Mouse (Mus musculus) T-helper 2 cell (primary cell): ENCODE results near the gene Syce2.
"Not testable (repeated sequence)": the region's sequence is repeated elsewhere in the genome, so short reads cannot be mapped to it uniquely, and the experiment has no call there.

Experiments
- in situ Hi-C: fragments of 300-600 bp; cut with MboI, MseI; formaldehyde crosslinking; loops from one replicate; pipeline ENCODE4 v1.15.1; 2025; ENCODE audit warnings: high pct_unique_total_duplicates

The Syce2 gene

DNA sequence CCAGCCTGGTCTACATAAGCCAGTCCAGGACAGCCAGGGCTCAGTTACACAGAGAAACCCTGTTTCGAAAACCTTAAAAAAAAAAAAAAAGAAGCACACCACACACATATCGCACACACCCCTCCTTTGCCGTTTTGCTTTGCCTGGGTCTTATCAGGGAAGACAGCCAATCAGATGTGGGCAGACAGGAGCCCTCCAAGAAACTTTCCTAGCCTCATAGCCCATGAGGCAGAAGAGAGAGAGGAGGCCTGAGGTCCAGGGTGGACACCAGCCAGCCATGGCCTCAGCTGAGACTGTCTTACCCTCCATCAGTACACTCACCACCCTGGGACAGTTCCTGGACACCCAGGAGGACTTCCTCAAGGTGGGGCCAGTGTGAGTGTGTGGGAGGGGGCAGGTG lies 29.8 kb downstream of the Syce2 start, which contains the start of gene Klf1:
Gene Klf1, plus strand, starts transcription at position 177 of the 400 bp plus-strand sequence.
- in situ Hi-C loops = no loop called here

DNA sequence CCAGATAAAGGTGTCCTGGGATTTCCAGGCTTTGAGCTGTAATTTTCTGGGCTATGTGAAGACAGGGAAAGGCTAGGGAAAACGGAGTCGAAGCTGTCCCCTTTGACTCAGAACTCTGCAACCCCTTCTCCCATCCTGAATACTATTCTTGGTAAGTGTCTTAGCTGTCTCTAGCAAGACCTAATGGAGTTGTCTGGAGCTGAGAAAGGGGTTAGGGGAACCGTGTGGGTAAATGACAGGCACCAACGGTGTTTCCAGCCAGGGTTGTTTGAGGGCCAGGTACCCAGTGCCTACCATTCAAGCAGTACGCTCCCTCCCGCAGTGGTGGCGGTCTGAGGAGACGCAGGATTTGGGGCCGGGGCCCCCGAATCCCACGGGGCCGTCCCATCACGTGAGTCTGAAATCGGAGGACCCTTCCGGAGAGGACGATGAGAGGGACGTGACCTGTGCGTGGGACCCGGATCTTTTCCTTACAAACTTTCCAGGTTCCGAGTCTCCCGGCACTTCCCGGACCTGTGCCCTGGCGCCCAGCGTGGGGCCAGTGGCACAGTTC lies 30.5 kb downstream of the Syce2 start:
- in situ Hi-C loops = no loop called here

GRCm38 (mm10) chr8:84902920-84903661 lies 31.2 kb downstream of the Syce2 start:
- in situ Hi-C loops = no loop called here

DNA sequence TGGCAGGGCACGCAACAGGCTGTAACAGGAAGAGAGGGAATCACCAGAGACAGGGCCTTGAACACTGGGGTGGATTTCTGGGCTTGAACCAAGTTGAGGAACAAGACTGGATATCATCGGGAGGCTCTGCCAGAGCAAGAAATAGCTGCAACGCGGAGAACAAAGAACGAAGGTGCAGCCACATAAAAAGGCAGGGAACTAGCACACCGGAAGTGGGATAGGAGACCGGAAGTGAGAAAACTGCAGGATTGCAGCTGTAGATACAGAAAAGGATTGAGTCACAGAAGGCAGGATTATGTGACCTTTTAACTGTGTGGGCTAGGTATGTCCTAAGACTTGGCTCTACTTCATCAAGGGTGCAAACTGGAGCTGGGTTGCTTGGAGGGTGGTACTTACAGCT lies 32.4 kb downstream of the Syce2 start:
- in situ Hi-C loops = no loop called here

DNA sequence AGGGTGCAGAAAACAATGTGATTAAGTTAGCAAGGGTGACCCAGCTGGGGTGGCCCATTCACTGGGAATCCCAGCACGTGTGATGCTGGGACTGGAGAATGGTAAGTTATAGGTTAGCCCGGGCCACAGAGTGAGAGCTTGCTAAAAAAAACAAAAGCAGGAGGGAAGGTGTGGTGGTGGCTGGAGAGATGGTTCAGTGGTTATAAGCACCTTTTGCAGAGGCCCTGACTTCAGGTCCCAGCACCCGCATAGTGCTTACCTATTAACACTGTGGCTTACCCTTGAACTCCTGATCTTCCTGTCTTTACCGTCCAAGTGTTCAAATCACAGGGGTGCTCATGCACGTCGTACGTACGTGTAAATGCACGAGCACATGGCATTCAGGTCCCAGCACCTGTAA lies 35.1 kb downstream of the Syce2 start:
- in situ Hi-C loops = no loop called here

GRCm38 (mm10) chr8:84907493-84907892 lies 35.6 kb downstream of the Syce2 start:
- in situ Hi-C loops = no loop called here

GRCm38 (mm10) chr8:84907979-84908378 lies 36.1 kb downstream of the Syce2 start:
- in situ Hi-C loops = not testable (repeated sequence)

GRCm38 (mm10) chr8:84908421-84909161 lies 36.7 kb downstream of the Syce2 start, which contains the start of gene Dnase2a:
Gene Dnase2a (plus strand): TSS chr8:84908560.
- in situ Hi-C loops = no loop called here

GRCm38 (mm10) chr8:84909162-84909767 lies 37.4 kb downstream of the Syce2 start:
- in situ Hi-C loops = no loop called here

DNA sequence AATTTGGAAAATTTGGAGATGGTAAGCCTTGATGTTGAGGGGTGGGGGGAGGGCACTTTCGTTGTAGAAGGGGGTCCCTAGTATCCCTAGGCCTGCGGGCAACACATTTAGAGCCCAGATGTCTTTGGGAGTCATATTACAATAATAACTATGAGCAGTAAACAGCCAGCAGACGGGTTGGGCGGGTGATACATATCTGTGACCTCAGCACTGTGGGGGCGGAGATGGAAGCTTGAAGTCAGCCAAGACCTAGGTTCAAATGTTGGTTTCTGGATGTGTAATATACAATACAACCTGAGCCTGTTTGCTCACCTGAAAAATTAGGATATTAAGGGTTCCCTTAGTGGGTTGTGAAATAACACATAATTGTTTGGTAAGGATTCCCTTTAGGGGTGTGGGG lies 38.0 kb downstream of the Syce2 start:
- in situ Hi-C loops = no loop called here

- in situ Hi-C loops = no loop called here
These were observed 38.6 kb downstream of the Syce2 start for GRCm38 (mm10) chr8:84910551-84910950.

DNA sequence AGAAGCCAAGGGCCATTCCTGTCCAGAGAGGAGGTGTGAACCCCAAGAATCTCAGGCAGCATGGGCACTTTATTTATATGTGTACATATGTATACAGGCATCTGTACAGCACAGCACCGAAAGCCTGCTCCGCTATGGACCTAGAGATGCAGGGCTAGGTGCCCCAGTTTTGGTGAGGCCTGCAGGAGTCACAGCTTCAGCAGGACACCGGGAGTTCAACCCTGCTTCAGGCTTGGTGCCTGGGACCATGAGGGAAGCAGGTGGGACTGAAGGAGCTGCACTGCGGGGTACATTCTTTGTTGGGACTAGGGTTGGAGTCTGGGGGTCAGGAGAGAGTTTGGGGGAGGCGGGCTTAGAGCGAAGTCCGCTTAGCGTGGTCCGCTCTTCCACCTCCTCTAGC lies 39.9 kb downstream of the Syce2 start:
- in situ Hi-C loops = no loop called here

DNA sequence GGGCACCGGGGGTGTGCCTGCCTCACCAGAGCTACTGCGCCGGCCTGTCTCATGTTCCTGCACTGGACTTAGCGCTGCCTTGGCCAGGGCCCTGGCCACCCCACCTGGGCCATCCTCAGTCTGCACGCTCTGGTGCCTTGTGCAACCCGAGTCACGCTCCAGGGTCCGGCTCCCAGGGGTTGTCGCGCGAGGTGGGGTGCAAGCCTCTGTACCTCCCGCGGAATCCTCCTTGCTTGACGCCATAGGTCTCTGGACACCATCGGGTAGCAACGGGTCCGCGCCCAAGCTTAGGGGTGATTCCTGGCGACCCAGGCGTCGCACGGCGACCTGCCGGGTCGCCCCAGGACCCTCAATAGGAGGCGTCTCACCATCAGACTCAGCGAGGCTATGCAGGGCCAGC lies 40.5 kb downstream of the Syce2 start:
- in situ Hi-C loops = no loop called here

- in situ Hi-C loops = no loop called here
These were observed 41.1 kb downstream of the Syce2 start for GRCm38 (mm10) chr8:84912895-84913501.

DNA sequence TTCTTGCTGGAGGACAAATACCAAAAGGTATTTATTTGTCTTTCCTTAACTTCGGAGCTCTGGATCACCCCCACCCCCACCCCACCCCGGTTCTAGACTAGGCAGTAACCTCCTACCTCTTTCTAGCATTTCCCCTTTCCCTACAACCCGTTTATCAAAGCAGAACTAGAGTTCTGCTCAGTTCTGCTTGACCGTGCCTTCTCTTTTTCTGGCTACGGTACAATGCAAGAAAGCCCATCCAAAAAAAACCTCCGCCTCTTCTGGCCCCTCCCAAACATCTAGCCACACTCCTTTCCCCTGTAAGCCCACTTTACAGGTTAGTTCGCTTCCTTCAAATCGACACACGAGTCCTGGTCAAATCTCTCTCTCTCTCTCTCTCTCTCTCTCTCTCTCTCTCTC lies 41.6 kb downstream of the Syce2 start:
- in situ Hi-C loops = no loop called here

- in situ Hi-C loops = no loop called here
These were observed 42.0 kb downstream of the Syce2 start for GRCm38 (mm10) chr8:84913960-84914359.

DNA sequence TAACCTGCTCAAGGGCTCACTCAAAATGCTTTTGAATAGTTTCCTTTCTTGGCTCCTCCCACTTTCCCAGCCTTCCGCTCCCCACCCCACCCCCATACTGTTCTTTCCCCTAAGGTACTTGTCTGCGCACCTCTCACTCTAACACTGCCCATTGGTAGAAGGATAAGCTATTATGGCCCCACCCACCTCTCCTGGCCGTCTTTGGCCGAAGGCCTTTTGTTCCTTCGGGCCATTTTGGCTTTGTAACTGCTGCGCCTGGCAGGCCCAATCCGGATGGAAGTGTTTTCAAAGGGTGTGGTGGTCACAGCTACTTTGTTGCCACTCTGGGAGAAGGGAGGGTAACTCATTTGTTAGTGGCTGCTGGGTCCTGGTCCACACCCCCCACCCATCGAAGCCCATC lies 43.4 kb downstream of the Syce2 start:
- in situ Hi-C loops = no loop called here

DNA sequence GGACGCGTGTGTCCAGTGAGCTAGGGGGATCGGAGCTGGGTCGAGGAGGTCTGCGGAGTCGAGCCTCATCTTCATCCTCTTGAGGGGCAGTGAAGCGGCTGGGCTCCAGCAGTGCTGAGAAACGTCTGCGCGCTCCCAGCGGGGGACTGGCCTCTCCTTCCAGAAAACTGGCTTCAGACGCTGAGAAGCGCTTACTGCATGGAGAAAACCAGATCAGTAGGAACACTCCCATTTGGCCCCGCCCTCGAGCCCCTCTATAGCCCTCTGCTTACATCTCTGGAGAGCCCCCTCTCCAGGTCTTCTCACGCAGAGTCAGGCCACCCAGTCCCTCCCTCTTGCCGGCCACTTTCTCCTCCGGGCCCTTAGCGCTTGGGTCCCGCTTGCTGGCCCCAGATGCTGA lies 45.9 kb downstream of the Syce2 start:
- in situ Hi-C loops = no loop called here

DNA sequence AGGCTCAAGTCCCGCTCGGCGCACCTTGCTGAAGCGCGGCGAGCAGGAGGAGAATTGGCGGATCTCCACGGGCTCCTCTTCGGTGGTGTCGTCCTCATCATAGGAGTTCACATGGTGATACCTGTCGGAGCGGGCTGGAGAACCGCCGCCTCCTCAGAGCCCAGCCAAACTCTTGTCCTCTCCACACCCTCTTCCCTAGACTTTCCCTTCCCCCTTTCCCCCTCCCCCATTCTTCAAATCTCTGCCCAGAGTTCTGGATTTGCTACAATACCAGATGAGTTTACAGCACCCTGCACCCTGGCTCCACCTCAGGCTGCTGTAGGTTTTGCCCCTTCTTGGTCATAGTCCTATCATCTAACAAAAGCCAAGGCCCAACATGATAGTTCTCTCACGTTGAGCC lies 46.7 kb downstream of the Syce2 start:
- in situ Hi-C loops = no loop called here

GRCm38 (mm10) chr8:84921596-84921995 lies 49.7 kb downstream of the Syce2 start:
- in situ Hi-C loops = no loop called here

GRCm38 (mm10) chr8:84925557-84925956 lies 53.6 kb downstream of the Syce2 start:
- in situ Hi-C loops = no loop called here

DNA sequence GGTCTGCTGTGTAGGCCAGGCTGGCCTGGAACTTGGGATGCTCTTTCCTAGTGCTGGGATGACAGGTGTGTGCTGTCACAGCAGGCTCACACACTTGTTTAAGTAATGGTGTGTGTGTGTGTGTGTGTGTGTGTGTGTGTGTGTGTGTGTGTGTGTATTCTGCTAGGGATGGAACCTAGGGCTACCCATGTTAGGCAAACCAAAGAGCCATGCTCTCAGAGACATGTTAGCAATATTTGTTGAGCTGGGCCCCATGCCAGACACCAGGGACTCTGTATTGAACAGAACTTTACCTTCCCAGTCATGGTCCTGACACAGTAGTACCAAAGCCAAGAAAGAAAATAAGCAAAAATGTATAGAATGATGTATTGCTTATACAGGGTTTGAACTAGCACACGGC lies 55.6 kb downstream of the Syce2 start:
- in situ Hi-C loops = no loop called here
